Mouse (Mus musculus): ENCODE data around the gene Ddo.

DNA sequence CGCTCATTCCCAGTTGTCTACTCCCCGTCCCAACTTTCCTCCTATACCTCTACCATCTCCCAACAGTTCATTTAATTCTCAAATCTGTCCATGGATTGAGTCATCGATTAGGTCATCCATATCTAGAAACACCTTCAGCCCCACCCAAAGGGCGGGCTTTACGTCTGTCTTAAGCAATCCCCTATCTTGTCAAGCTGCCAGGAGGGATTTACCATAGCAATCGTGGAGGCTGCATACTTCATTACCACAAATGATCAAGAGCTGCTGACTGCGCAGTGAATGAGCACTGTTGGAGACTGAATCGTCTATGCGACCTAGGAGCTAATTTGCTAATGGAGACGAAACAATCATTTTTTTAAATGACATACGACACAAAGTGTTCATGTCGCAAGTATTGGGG, 19.0 kb downstream of the Ddo start:
- no peak for TF ChIP-seq CTCF (IDR thresholded peaks at IDR 0.05; ENCODE audit: low read depth, low read length)
- TF ChIP-seq POLR2A (IDR thresholded peaks at IDR 0.05; ENCODE audit: borderline replicate concordance, low read depth, low read length), result no peak

Data from bone marrow macrophage, adult 2 months (primary cell).